Mouse (Mus musculus) frontal cortex, postnatal 14 days (tissue): Measurements from ENCODE around the gene Phf11d.
"Not testable (repeated sequence)": the region's sequence is repeated elsewhere in the genome, so short reads cannot be mapped to it uniquely, and the experiment has no call there.

Source experiments
- DNase-seq, 2 experiments: peaks; one replicate each; pipeline ENCODE4 v3.0.0; 2022; ENCODE audit warnings: low spot score in 2 of 2

The Phf11d gene

GRCm38 (mm10) chr14:59365244-59365644, at the start of gene Phf11d:
Phf11d (minus strand) TSS chr14:59365470.
- peak in 1 of 2 experiments; percentile 3 for DNase-seq

- DNase-seq: not testable (repeated sequence)
These were observed 49.7 kb upstream of the Phf11d start for GRCm38 (mm10) chr14:59414979-59415378.

DNA sequence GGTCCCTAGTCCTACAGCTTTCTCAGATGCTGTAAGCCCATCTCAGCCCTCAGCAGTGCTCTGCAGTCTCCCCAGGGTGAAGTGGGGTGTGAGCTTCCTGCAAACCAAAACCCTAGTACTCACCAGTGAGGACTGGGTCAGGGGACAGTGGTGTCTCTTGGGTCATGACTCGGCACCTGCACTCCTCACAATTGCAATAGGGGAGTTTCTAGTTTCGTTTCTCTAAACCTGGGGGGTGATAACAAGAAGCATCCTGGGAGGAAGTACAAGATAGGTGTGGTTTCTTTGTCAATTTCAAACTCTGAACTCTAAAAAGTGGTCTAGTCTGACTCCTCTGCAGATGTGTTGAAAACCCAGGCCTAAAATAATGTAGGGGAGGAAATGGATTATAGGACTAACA, 31.7 kb upstream of the Phf11d start:
- DNase-seq: no peak

GRCm38 (mm10) chr14:59395281-59395680, 30.0 kb upstream of the Phf11d start, which contains the start of gene Phf11c:
Phf11c (minus strand) TSS chr14:59395381.
- no peak for DNase-seq

- DNase-seq: peak; percentile 13 to 29
These were observed 24.9 kb upstream of the Phf11d start for GRCm38 (mm10) chr14:59390181-59390580.

DNA sequence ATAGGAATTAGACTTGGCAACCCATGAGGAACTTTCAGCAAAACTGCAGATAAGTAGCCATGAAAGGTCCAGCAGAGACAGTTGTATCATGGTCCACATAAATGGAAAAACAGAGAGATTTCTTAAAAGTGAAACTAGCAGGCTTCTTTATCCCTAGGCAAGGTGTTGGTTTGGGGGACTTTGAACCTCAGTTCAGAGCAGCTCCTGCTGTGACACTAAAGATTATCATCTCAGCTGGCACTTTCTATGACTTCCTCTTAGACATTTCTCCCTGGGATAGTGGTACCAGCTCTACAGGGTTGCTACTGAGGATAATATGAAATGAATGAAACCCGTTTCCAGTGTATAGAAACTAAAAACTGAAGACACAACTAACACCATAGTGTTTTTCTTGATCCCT, 24.3 kb upstream of the Phf11d start:
- no peak for DNase-seq

GRCm38 (mm10) chr14:59370348-59371068, 5.2 kb upstream of the Phf11d start:
- no peak for DNase-seq

DNA sequence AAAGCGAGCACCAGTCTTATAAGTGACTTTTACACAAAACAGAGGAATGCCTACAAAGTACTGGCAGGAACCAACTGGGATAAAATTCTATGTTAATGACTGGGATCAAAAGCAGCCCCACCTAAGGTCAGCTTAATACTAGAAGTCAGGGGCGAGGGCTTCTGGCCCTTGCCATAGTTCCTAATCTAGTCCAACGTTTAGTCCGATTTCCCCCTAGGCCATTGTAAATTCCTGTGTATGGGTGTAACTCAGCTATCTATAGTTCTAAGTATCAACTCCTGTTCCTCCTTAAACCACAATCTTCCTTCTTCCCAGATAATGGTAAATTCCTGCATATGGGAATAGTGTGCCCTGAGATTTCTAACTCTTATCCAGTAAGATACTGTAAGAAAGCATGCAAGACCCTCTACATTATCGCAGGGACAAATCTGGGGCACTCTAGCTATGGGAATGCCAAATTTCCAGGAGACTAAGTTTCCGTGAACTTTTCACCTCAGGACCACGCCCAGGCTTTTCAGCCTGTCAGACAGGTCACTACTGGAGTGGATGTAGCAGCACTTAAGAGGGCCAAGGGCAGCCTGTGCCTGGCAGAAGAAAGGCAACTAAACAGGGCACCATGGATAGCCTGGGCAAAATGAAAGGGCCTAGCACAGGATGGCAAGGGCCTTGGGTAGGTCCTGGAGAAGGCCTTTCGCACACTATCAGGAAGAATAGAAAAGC, 1.3 kb upstream of the Phf11d start:
- no peak for DNase-seq

DNA sequence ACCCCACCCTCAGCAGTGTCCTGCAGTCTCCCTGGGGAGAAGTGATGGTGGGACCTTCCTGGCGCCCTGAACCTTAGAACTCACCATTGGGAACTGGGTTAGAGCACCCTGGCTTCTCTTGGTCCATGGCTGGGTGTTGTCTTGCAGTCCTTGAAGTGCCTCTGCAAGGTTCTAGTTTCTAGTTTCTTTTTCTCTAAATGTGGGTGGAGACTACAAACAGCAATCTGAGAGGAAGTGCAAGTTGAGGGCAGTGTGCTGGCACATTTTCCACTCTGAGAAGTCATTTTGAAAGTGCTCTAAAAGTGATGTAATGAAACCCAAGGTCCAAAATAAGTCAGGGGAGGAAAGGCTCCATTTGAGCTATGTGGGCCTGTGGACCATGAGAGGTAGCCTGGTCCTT, 24.1 kb downstream of the Phf11d start, which contains the start of gene Phf11b:
Gene Phf11b, minus strand, starts transcription at position 163 of the 400 bp plus-strand sequence.
- DNase-seq: not testable (repeated sequence)

DNA sequence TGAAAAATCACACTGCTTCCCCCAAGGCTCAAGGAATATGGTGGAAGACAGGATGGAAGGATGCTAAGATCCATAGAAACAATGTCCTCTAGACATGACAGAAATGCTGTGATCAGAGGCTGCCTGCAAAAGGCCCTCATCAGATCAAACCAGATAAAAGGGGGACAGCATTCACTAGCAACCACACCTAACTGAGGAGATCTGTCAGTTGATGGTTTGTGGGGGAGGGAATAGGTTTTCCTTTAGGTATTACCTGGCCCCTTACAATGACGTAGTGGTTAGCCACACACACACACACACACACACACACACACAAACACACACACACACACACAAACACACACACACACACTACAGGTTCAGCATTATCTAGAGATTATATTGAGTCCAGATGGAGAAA, 25.7 kb downstream of the Phf11d start:
- DNase-seq: no peak

- not testable (repeated sequence) for DNase-seq
These were observed 29.2 kb downstream of the Phf11d start for GRCm38 (mm10) chr14:59336056-59336455.

- DNase-seq: peak; percentile 15 to 21
These were observed 34.8 kb downstream of the Phf11d start for GRCm38 (mm10) chr14:59330499-59330898.

DNA sequence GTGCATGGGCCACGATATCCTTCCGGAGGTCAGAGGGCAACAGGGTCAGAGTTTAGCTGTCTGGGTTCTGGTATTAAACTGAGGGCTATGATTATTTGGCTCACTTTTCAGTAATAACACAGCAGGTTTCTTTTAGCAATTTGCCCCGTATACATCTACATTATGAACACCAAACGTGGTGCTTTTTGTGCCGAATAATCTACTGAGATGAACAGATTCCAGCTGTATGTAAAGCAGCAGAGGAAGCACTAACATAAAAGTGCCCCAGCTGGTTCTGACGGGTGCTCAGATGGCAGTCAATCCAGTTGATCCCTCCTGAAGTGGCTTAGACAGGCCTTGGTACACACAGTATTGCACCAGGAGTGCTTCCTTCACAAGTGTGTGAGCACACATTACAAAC, 45.3 kb downstream of the Phf11d start:
- not testable (repeated sequence) for DNase-seq

- DNase-seq: not testable (repeated sequence)
These were observed 46.2 kb downstream of the Phf11d start for GRCm38 (mm10) chr14:59319036-59319435.
